Mouse (Mus musculus): ENCODE data around the gene Fbxw2.
A peak's percentile ranks its signal among the peaks of the same experiment; 100 is the strongest.
"Not testable (repeated sequence)": the region's sequence is repeated elsewhere in the genome, so short reads cannot be mapped to it uniquely, and the experiment has no call there.

The Fbxw2 gene

DNA sequence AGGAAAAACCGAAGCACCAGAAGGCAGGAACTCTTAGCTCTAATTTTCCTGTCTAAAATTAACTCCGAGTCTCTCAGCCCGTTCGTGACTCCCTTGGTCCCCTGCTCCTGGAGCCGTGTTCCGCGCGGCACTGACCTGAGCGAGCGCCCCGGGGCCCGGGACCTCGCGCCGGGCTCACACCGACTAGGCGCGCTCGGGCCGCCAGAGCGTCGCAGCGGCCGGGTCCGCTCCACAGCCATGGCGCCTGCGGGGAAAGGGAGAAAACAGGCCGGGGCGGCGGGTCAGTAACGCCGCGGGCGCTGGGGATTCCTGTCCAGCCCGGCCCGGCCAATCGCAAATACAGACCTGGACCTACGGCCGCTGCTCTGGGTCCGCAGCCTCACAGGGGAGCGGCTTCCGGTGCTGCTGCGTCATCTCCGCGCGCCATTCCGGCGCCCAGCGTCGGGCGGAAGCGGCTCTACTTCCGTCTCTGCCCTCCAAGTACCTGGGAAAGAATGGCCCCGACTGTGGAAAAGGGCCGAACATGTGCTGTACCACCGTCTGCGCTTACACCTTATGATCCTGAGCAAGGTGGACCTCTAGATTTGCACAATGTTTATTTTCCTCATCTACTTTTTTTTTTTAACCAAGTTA, at the start of gene Fbxw2:
Gene Fbxw2 (minus strand): TSS at position 485 of the 633 bp plus-strand sequence.
- peak; percentile 91 for DNase-seq

- peak; percentile 47 for DNase-seq
These were observed 48.8 kb upstream of the Fbxw2 start, which contains the start of gene Psmd5 for GRCm38 (mm10) chr2:34874816-34875345. TSS of gene Psmd5 (minus strand) at chr2:34874968.

DNA sequence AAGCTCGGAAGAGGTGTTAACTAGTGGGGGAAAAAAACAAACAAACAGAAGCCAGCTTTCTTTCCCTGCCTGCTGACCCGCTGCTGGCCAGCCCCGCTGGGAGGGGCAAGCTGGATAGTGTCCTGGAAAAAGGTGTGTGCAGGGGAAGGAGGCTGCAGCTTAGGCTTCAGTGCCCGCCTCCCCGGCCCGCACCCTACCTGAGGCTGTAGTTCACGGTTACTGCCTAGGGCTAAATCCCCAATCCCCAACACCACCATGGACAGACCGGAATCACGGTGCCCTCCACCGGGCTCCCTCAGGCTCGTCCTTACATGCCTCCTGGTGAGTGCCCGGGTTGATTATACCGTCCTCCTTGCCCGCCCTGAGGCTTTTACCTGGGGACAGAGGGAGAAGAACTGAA, 48.2 kb upstream of the Fbxw2 start, which contains the start of gene Cutal:
Gene Cutal (plus strand): TSS at position 126 of the 400 bp plus-strand sequence.
- peak; percentile 82 for DNase-seq

GRCm38 (mm10) chr2:34870520-34871474, 44.7 kb upstream of the Fbxw2 start:
- peak; percentile 95 for DNase-seq

- DNase-seq = no peak
These were observed 43.6 kb upstream of the Fbxw2 start for GRCm38 (mm10) chr2:34869680-34870079.

DNA sequence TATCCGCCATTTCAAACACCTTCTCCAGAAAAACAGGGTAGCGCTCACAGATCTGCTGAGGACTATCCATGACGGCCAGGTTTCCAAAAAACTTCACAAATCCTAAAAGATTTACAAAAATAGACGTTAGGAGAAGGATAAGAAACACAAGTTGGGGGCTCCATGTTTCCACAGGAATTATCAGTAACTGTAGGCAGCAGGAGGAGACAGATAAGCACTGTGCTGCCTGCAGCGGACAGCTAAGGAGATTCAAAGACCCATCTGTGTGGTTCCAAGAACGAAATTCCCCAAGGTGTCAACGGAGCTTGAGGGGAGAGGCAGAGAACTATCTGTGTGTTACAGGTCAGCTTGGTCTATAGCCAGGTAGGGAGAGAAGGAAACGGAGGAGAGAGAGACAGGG, 31.6 kb upstream of the Fbxw2 start:
- no peak for DNase-seq

GRCm38 (mm10) chr2:34855265-34855664, 29.2 kb upstream of the Fbxw2 start:
- DNase-seq = no peak

GRCm38 (mm10) chr2:34847702-34848101, 21.6 kb upstream of the Fbxw2 start:
- DNase-seq = no peak

DNA sequence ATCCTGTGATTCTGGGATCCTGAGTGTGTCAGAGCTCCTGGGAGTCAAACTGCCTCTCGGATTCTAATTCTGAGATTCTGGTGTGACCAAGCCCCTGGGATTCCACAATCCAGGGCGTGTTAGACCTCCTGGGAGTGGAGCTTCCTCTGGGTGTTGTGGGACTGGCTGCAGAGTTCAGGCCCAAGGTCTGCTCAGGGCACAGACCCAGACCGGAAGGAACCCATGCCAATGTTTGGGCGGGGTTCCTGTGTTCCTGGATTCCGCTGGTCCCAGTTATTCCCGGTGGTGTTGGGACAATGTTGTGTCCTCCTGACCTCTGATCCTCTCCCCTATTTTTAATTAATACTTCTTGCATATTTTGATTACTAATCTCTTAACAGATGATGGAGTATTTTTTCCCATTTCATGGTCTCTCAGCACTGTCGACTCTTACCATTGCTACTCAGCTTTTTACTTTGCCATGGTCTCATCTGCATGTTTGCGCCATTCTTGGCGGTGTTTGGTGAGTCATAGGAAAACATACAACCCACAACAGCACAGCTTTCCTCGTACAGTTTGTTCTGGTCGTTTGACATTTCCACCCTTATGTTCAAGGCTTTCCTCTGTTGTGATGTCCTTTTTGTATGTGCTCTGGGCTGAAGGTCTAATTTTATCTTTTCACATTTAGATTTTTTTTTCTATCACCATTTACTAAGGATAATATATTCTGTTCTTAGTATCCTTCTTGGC, 17.3 kb upstream of the Fbxw2 start:
- peak; percentile 77 for DNase-seq

DNA sequence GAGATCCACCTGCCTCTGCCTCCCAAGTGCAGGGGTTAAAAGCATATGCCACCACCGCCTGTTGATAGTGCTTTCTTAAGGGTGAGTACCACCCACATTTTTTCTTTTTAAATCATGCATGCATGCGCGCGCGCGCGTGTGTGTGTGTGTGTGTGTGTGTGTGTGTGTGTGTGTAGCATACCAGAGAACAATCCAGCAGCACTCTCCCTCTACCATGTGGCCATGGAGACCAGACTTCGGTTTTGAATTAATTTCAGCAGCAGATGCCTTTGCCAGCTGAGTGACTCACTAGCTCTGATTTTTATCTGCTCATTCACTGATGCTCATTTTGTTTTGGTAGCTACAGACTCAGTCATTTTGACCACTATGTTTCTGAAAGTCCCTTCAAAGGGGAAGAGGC, 15.6 kb upstream of the Fbxw2 start:
- no peak for DNase-seq

GRCm38 (mm10) chr2:34840143-34840542, 14.0 kb upstream of the Fbxw2 start:
- not testable (repeated sequence) for DNase-seq

DNA sequence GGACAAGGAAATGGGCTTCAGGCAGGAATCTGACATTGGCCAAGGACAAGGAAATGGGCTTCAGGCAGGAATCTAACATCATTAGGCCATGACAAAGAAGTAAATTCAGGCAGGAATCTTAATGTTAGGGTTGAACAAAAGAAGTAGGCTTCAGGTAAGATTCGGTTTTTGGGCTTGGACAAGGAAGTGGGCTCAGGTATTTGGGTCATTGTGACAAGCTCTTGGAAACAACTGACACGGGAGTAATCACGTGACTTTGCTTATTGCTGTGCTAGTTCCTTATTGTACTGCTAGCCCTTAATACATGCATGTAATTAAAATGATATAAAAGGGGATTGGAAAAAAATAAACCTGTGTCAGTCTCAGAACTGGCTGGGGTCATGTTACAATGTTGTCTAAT, 9.6 kb upstream of the Fbxw2 start:
- DNase-seq = no peak

DNA sequence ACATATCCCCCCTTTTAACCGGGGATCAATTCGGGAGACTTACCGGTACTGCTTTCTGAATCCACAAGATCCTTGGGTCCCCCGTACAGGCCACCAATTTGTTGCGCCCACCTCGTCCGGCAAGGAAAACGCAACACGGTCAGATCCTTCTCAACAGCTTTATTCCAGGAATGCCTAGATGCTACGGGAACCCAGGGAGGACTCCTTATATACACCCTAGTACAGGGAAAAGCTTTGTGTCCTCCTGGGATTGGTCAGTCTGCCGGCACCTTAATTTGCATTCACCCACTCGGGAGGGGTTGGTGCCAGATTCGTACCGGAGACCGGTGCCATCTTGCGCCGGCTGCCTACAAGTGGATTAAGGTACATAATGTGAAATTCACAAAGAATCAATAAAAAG, 7.5 kb upstream of the Fbxw2 start:
- DNase-seq = no peak

- DNase-seq = not testable (repeated sequence)
These were observed 6.8 kb upstream of the Fbxw2 start, which contains the start of gene Gm34653 for GRCm38 (mm10) chr2:34832766-34833457. TSS of gene Gm34653 (plus strand) at chr2:34833007.

DNA sequence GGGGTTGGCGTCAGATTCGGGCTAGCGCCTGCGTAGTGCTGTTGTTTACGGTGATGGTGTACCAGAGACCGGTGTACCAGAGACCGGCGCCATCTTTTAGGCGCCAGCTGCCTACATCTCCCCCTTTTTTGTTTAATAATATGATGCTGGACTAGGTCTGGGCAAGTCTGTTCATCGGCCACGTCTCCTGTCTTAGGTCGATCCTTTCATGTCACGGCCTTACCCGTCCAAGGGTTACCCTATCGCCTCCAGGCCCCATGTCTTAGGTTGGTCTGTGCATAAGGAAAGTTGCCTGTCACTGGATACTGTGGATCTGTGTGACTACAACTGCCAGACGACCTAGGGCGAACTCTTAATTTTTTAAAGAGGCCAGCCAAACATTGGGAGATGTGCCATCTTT, 4.0 kb upstream of the Fbxw2 start:
- not testable (repeated sequence) for DNase-seq

DNA sequence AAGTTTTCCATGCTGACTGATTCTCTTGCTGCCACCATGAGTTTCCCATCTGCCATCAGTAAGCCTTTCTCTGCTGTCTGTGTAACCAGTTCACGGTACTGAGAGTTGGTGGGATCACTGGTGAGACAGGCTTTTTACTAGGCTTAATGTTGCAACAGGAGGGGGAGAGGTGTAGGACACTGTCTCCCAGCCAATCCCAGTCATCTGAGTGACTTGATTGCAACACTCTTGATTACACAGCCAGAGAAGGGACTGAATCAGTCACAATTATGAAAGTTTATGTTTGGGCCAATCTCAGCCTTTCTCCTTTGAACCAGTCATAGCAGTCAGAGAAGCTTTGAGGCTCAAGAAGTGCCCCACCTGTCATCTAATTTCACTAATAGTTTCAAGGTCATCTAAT, 1.9 kb upstream of the Fbxw2 start:
- no peak for DNase-seq

DNA sequence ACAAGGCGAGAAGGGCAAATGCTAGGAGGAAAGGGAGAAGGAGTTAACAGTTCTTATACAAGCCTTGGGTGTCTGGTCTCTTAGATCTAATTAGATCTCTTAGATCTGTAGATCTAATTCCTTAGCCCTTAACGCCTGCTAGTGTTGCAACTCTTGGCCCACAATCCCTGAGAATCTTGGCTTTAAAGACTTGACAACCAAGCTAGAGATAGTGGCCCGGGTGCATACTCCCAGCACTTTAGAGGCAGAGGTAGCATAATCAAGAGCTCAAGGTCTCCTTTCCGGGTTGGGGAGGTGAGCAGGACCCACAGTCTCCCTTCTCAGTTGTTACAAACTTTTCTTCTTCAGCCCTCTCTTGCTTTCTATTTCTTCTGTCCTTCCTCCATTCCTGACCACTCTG, 1.5 kb upstream of the Fbxw2 start:
- no peak for DNase-seq

GRCm38 (mm10) chr2:34826460-34827231, 535 bp upstream of the Fbxw2 start:
- DNase-seq = no peak

GRCm38 (mm10) chr2:34818492-34818891, 7.6 kb downstream of the Fbxw2 start:
- DNase-seq = no peak

DNA sequence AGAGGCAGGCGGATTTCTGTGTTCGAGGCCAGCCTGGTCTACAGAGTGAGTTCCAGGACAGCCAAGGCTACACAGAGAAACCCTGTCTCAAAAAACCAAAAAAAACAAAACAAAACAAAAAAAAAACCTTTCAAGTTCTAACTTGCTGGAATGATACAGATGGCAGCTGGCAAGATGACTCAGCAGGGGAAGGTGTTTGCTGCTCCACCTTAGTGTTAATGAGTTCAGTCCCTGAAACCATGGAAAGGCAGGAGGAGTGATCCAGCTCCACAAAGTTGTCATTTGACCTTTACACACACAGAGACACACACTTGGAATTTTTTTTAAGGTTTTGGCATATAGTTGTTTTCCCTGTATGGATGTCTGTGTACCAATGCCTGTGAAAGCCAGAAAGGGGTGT, 10.2 kb downstream of the Fbxw2 start:
- DNase-seq = not testable (repeated sequence)

- no peak for DNase-seq
These were observed 13.4 kb downstream of the Fbxw2 start for GRCm38 (mm10) chr2:34812706-34813105.

All from kidney, adult 11 months (tissue).